Mouse (Mus musculus): Measurements from ENCODE around the gene Pln.

Pln gene

GRCm38 (mm10) chr10:53337162-53337923 lies at the start of gene Pln:
Pln (plus strand) TSS chr10:53337667.
- DNase-seq, result no peak

GRCm38 (mm10) chr10:53305867-53306266 lies 31.6 kb upstream of the Pln start:
- peak; percentile 21 for DNase-seq

- no peak for DNase-seq
Observed at GRCm38 (mm10) chr10:53306674-53307073, 30.8 kb upstream of the Pln start.

GRCm38 (mm10) chr10:53323367-53323766 lies 14.1 kb upstream of the Pln start:
- DNase-seq, result no peak

- peak; percentile 70 for DNase-seq
Observed at GRCm38 (mm10) chr10:53324663-53325062, 12.8 kb upstream of the Pln start.

- DNase-seq, result no peak
Observed at GRCm38 (mm10) chr10:53326367-53326766, 11.1 kb upstream of the Pln start.

GRCm38 (mm10) chr10:53329257-53329656 lies 8.2 kb upstream of the Pln start:
- DNase-seq, result no peak

GRCm38 (mm10) chr10:53332752-53333151 lies 4.7 kb upstream of the Pln start:
- no peak for DNase-seq

GRCm38 (mm10) chr10:53335266-53335665 lies 2.2 kb upstream of the Pln start:
- no peak for DNase-seq

- DNase-seq, result no peak
Observed at GRCm38 (mm10) chr10:53335974-53336373, 1.5 kb upstream of the Pln start.

GRCm38 (mm10) chr10:53339045-53339444 lies 1.6 kb downstream of the Pln start:
- no peak for DNase-seq

GRCm38 (mm10) chr10:53341288-53341965 lies 4.0 kb downstream of the Pln start:
- peak; percentile 21 for DNase-seq

GRCm38 (mm10) chr10:53342166-53342728 lies 4.8 kb downstream of the Pln start:
- no peak for DNase-seq

GRCm38 (mm10) chr10:53343384-53343783 lies 5.9 kb downstream of the Pln start:
- DNase-seq, result no peak

- DNase-seq, result no peak
Observed at GRCm38 (mm10) chr10:53343865-53344264, 6.4 kb downstream of the Pln start.

GRCm38 (mm10) chr10:53345508-53345907 lies 8.0 kb downstream of the Pln start:
- no peak for DNase-seq

GRCm38 (mm10) chr10:53346506-53346905 lies 9.0 kb downstream of the Pln start:
- DNase-seq, result peak; percentile 47

- DNase-seq, result no peak
Observed at GRCm38 (mm10) chr10:53346916-53347315, 9.4 kb downstream of the Pln start.

- DNase-seq, result peak; percentile 77
Observed at GRCm38 (mm10) chr10:53347787-53348755, 10.6 kb downstream of the Pln start.

- DNase-seq, result no peak
Observed at GRCm38 (mm10) chr10:53349254-53349653, 11.8 kb downstream of the Pln start.

- no peak for DNase-seq
Observed at GRCm38 (mm10) chr10:53353665-53354064, 16.2 kb downstream of the Pln start.

GRCm38 (mm10) chr10:53359016-53359415 lies 21.5 kb downstream of the Pln start:
- peak; percentile 15 for DNase-seq

GRCm38 (mm10) chr10:53364311-53364710 lies 26.8 kb downstream of the Pln start:
- DNase-seq, result no peak
